Mouse (Mus musculus) liver, embryonic 14.5 days (tissue): ENCODE measurements around the gene Them7. TPM values are rescaled to one million over a fixed set of nuclear protein-coding genes. Genes with fewer than 3 reads are reported as not detected.
A peak's percentile ranks its signal among the peaks of the same experiment; 100 is the strongest.

Experiments
- ATAC-seq: fragments of 200-750 bp; cut with Nextera tagmentation; 2 replicates; pipeline ENCODE4 v1.8.0; 2017; ENCODE audit warnings: moderate number of reproducible peaks, mild to moderate bottlenecking, moderate library complexity; ENCODE audit not compliant: insufficient read depth
- DNase-seq, 3 experiments: peaks; one replicate each; pipeline ENCODE4 v3.0.0-alpha.2; 2012 to 2013; ENCODE audit warnings: low read depth in 3 of 3, low spot score in 3 of 3
- H3K27ac ChIP-seq: fragments of 300-500 bp; sonication (generic); 2 replicates; pipeline ENCODE4 v1.5.1; 2014; ENCODE audit warnings: moderate library complexity, mild to moderate bottlenecking, control low read depth, inconsistent platforms
- H3K27me3 ChIP-seq: fragments of 300-500 bp; sonication (generic); 2 replicates; pipeline ENCODE4 v1.6.1; 2014; ENCODE audit warnings: mild to moderate bottlenecking, low read length, moderate library complexity; ENCODE audit not compliant: control insufficient read depth, insufficient read depth
- H3K36me3 ChIP-seq: fragments of 300-500 bp; sonication (generic); replicated peaks from 2 replicates; pipeline ENCODE4 v1.6.1; 2014; ENCODE audit warnings: low read depth; ENCODE audit not compliant: control insufficient read depth, insufficient read depth
- H3K4me1 ChIP-seq, 2 experiments: fragments of 200-500 bp in 1 of 2; fragments of 300-500 bp in 1 of 2; sonication (generic) in 1 of 2; replicated peaks; 2 replicates each; pipeline ENCODE4 v1.6.1; 2012 to 2014; ENCODE audit warnings: antibody characterized with exemption in 1 of 2, inconsistent platforms in 1 of 2, low read length in 1 of 2; ENCODE audit not compliant: control insufficient read depth in 2 of 2, insufficient read depth in 2 of 2
- H3K4me2 ChIP-seq: fragments of 300-500 bp; sonication (generic); 2 replicates; pipeline ENCODE4 v1.6.1; 2014; ENCODE audit warnings: low read depth, mild to moderate bottlenecking, control low read depth, moderate library complexity
- H3K4me3 ChIP-seq, 2 experiments: fragments of 200-500 bp in 1 of 2; fragments of 300-500 bp in 1 of 2; sonication (generic) in 1 of 2; 2 replicates each; pipeline ENCODE4 v1.5.1; 2012 to 2014; ENCODE audit warnings: low read depth in 2 of 2, low read length in 2 of 2, mild to moderate bottlenecking in 2 of 2, control low read depth in 1 of 2, inconsistent platforms in 1 of 2, moderate library complexity in 1 of 2; ENCODE audit not compliant: insufficient read depth in 1 of 2
- H3K9ac ChIP-seq: fragments of 300-500 bp; sonication (generic); replicated peaks from 2 replicates; pipeline ENCODE4 v1.6.1; 2014; ENCODE audit warnings: mild to moderate bottlenecking, control low read depth, moderate library complexity
- H3K9me3 ChIP-seq: fragments of 300-500 bp; sonication (generic); 2 replicates; pipeline ENCODE4 v1.6.1; 2016; ENCODE audit warnings: low read length, mixed read lengths; ENCODE audit not compliant: control insufficient read depth
- CTCF ChIP-seq: IDR thresholded peaks from 2 replicates; pipeline ENCODE4 v1.5.1; 2016; ENCODE audit warnings: antibody characterized with exemption, low read depth, control low read depth
- EP300 ChIP-seq: IDR thresholded peaks from 2 replicates; pipeline ENCODE4 v1.6.1; 2016; ENCODE audit warnings: antibody characterized with exemption, low read depth
- WGBS: fragments of 180-500 bp; shearing (Covaris S2); extraction: QIAGEN DNeasy Blood & Tissue Kit; methylation state at CpG from one replicate; pipeline ENCODE4 v1.1.7; 2014; ENCODE audit not compliant: insufficient replicate concordance; 5-methylcytosine and 5-hydroxymethylcytosine counted together
- polyA plus RNA-seq, 2 experiments: library from polyadenylated mRNA; depleted of rRNA in 1 of 2; stranded (reverse) in 1 of 2; unstranded in 1 of 2; fragments of >200 nt; fragmentation: Nextera tagmentation in 1 of 2; extraction: Ambion mirVana in 1 of 2; gene quantifications; 2 replicates each; pipeline versions ENCODE4 v1.2.1 to v1.2.3; 2012 to 2014

Them7 gene
- polyA plus RNA-seq, 2 experiments, result 0.67 to 1.5 TPM

DNA sequence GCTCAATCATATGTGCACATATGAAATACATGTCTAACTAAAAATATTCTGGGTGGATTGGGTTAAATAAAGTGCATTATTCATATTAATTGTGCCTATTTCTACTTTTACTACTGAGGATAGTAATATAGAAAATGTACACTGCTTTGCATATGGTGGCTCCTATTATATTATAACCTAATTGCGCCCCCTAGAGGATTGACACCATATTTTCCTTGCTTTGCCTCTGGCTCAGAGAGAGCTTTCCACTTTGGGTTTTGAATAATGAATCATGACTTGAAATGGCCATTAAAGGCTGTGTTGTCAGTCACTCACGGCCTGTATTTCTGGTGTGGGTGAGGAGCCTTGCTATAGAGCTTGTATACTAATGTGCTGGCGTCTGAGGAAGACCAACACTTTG, 115.9 kb downstream of the Them7 start:
- no peak overlapping the region for H3K27ac ChIP-seq
- H3K4me1 ChIP-seq, result no peaks in the 10 kb centered on the region
- H3K9ac ChIP-seq, result no peak overlapping the region
- ATAC-seq (no peak), DNase-seq (no peak)
- no peak overlapping the region for H3K4me2 ChIP-seq
- H3K4me3 ChIP-seq, result no peak overlapping the region
- no peaks in the 10 kb centered on the region for H3K36me3 ChIP-seq
- 30% methylated on average over 3 of the region's 3 CpGs for WGBS
- no peaks in the 10 kb centered on the region for H3K27me3 ChIP-seq
- no peaks in the 10 kb centered on the region for H3K9me3 ChIP-seq
- TF ChIP-seq EP300 (no peak), CTCF (peak; percentile 50; the same call in 1 of the 2 replicates)

GRCm38 (mm10) chr2:105348886-105349285, 124.8 kb downstream of the Them7 start:
- no peaks in the 10 kb centered on the region for H3K36me3 ChIP-seq
- H3K4me3 ChIP-seq, result no peak overlapping the region
- H3K4me2 ChIP-seq, result no peak overlapping the region
- no peak overlapping the region for H3K9ac ChIP-seq
- DNase-seq, result no peak
- no peaks in the 10 kb centered on the region for H3K4me1 ChIP-seq
- H3K9me3 ChIP-seq, result no peaks in the 10 kb centered on the region
- TF ChIP-seq CTCF, result no peak
- no peak for TF ChIP-seq EP300
- H3K27me3 ChIP-seq, result no peaks in the 10 kb centered on the region
- no peak overlapping the region for H3K27ac ChIP-seq
- WGBS, result 65% methylated on average over 6 of the region's 6 CpGs
- no peak for ATAC-seq

DNA sequence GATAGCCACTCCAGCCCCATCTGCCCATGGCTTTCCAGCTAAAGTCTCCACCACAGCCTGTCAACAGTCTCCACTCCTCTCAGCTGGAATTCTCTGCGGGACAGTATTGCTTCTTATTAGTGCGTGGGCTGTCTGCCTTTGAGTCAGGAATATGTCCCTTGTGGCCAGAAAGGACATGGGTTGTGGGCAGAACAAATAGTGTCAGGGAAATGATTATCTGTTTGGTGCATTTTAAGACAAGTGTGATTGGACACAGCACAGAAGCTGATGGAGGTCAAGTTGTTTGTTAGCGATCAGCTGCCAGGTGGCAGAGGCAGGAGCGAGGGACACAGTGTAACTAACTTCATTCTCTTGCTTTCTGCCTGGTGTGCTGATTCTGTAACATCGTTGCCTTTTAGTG, 132.7 kb downstream of the Them7 start:
- no peaks in the 10 kb centered on the region for H3K36me3 ChIP-seq
- no peak overlapping the region for H3K27ac ChIP-seq
- no peaks in the 10 kb centered on the region for H3K27me3 ChIP-seq
- no peak for TF ChIP-seq EP300
- TF ChIP-seq CTCF, result no peak
- H3K4me3 ChIP-seq, result no peak overlapping the region
- no peak overlapping the region for H3K9ac ChIP-seq
- WGBS, result 54% methylated on average over 5 of the region's 5 CpGs
- H3K4me2 ChIP-seq, result no peak overlapping the region
- ATAC-seq (no peak), DNase-seq (no peak)
- no peaks in the 10 kb centered on the region for H3K9me3 ChIP-seq
- H3K4me1 ChIP-seq, result no peaks in the 10 kb centered on the region

DNA sequence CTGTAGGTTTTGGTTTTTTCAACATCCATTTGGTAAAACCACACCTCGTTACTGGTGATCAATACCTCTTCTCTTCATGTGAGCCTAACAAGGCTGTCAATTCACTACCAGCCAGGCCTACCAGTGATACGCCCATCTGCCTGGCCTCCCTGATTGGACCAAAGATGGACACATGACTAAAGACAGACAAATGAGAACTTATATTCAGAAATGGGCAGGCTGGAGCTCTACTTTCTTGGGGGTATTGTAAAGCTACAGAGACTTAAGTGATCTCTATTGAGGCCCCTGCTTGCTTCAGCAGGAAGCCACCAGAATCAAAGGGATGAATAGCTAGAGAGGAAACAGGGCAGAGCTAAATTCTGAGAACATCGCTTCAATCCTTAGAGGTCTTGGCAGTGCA, 133.9 kb downstream of the Them7 start:
- Histone ChIP-seq H3K4me1 (no peaks in the 10 kb centered on the region), H3K9me3 (no peaks in the 10 kb centered on the region), H3K4me2 (no peak overlapping the region), H3K27ac (no peak overlapping the region), H3K4me3 (no peak overlapping the region), H3K9ac (no peak overlapping the region), H3K36me3 (no peaks in the 10 kb centered on the region), H3K27me3 (no peaks in the 10 kb centered on the region)
- no peak for ATAC-seq
- TF ChIP-seq EP300 (no peak), CTCF (no peak)
- DNase-seq, result no peak
- 62% methylated on average over 3 of the region's 3 CpGs for WGBS

GRCm38 (mm10) chr2:105367623-105368022, 143.5 kb downstream of the Them7 start:
- TF ChIP-seq EP300, result no peak
- peak; percentile 51 for TF ChIP-seq CTCF
- no peak overlapping the region for H3K27ac ChIP-seq
- no peak for ATAC-seq
- no peak overlapping the region for H3K4me3 ChIP-seq
- H3K36me3 ChIP-seq, result no peaks in the 10 kb centered on the region
- no peak overlapping the region for H3K9ac ChIP-seq
- H3K9me3 ChIP-seq, result no peaks in the 10 kb centered on the region
- no peaks in the 10 kb centered on the region for H3K4me1 ChIP-seq
- no peak for DNase-seq
- peaks cover 3% of the 10 kb centered on the region; the same call in 1 of the 2 replicates for H3K27me3 ChIP-seq
- WGBS, result 24% methylated on average over 4 of the region's 4 CpGs
- H3K4me2 ChIP-seq, result no peak overlapping the region
